Mouse (Mus musculus): ENCODE measurements around the gene Prss34. TPM values are rescaled to one million over a fixed set of nuclear protein-coding genes. Genes with fewer than 3 reads are reported as not detected.

Prss34 gene
- polyA plus RNA-seq, 1 experiment from 2014 or later: not detected

- Histone ChIP-seq H3K9me3 (no peaks in the 10 kb centered on the region), H3K4me3 (peak overlapping the region; percentile 94), H3K4me1 (peaks cover 24% of the 10 kb centered on the region), H3K9ac (peak overlapping the region; percentile 100), H3K27me3 (no peaks in the 10 kb centered on the region), H3K27ac (peak overlapping the region; percentile 98), H3K36me3 (peaks cover 15% of the 10 kb centered on the region), H3K4me2 (replicated peaks) (peak overlapping the region; percentile 42)
- ATAC-seq (ENCODE audit: insufficient number of reproducible peaks, insufficient read depth, low FRiP score, low TSS enrichment): peak; percentile 80
- WGBS: 1% methylated on average over 45 of the region's 45 CpGs
Observed at GRCm38 (mm10) chr17:25273706-25274501, 24.3 kb upstream of the Prss34 start.

- WGBS: 78% methylated on average over 9 of the region's 9 CpGs
- peak within 1 kb of the TSS; percentile 94 for H3K4me3 ChIP-seq
- no peak for ATAC-seq (ENCODE audit: insufficient number of reproducible peaks, insufficient read depth, low FRiP score, low TSS enrichment)
- H3K9ac ChIP-seq: peak within 1 kb of the TSS; percentile 100
- peak within 1 kb of the TSS; percentile 98 for H3K27ac ChIP-seq
- peak within 1 kb of the TSS; percentile 42 for H3K4me2 ChIP-seq (replicated peaks)
- peaks cover 7% of the 10 kb centered on the region for H3K36me3 ChIP-seq
- peaks cover 24% of the 10 kb centered on the region for H3K4me1 ChIP-seq
- H3K27me3 ChIP-seq: no peaks in the 10 kb centered on the region
- H3K9me3 ChIP-seq: no peaks in the 10 kb centered on the region
Observed at GRCm38 (mm10) chr17:25274571-25275346, 23.4 kb upstream of the Prss34 start, which contains the start of gene Ube2i. Ube2i (minus strand) TSS chr17:25274622.

DNA sequence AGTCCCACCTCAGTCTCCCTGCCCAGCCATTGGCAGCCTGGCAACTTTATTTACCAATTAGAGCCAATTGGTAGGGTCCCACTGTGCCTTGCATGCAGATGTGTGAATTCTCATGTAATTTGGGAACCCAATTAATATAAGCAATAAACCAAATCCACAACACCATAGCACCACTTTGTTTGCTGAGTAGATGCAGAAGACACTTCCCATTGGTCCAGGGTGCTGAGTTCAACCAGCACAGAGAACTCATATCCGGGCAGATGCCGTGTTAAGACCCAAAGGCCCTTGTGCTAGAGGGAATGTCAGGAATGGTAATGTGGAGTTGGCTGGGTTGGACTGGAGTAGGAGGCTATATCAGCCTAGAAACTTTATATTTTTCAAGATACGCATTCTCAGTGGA is 22.4 kb upstream of the Prss34 start:
- WGBS: 94% methylated on average over 3 of the region's 3 CpGs
- ATAC-seq (ENCODE audit: insufficient number of reproducible peaks, insufficient read depth, low FRiP score, low TSS enrichment): no peak
- Histone ChIP-seq H3K36me3 (peaks cover 2% of the 10 kb centered on the region; the same call in 1 of the 2 replicates), H3K9me3 (no peaks in the 10 kb centered on the region), H3K4me2 (replicated peaks) (no peak overlapping the region), H3K9ac (no peak overlapping the region), H3K27ac (no peak overlapping the region), H3K4me3 (no peak overlapping the region), H3K4me1 (peaks cover 18% of the 10 kb centered on the region), H3K27me3 (no peaks in the 10 kb centered on the region)

DNA sequence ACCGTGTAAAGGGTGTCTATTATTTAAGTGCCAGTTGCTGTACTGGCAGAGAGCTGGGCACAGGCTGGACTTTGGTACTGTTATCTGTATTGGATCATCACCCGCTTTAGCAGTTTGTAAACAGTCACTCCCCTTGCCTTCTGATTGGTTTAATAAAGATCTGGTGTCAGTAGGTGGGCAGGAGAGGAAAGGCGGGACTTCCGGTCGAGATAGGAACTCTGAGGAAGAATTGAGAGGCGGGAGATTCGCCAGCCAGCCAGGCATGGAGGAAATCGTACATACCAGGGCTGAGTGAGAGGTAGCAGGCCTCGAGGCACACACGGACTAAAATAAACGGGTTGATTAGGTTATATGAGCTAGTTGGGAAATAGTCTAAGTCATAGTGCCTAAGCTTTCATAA is 16.1 kb upstream of the Prss34 start:
- Histone ChIP-seq H3K4me2 (replicated peaks) (no peak overlapping the region), H3K27me3 (no peaks in the 10 kb centered on the region), H3K4me3 (no peak overlapping the region), H3K4me1 (no peaks in the 10 kb centered on the region), H3K36me3 (no peaks in the 10 kb centered on the region), H3K27ac (no peak overlapping the region), H3K9ac (no peak overlapping the region), H3K9me3 (no peaks in the 10 kb centered on the region)
- no peak for ATAC-seq (ENCODE audit: insufficient number of reproducible peaks, insufficient read depth, low FRiP score, low TSS enrichment)
- WGBS: 47% methylated on average over 11 of the region's 11 CpGs

DNA sequence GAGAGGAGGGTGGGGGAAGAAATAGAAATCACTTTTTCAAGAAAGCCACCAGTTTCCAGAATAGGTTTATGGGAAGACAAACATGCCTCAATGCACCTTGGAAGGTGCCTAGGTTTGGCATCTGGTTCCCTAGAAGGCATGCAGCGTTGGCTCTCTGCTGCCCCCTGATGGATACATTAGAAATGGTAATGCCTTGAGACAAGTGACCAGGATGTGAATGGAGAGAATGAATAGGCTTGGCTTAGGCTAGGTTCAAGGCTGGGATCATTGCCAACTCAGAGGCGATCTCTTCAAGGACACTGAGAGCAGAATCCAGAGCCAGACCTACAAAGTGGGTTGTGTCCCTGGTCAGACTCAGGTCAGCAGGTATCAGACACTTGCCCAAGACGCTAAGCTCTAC is 13.2 kb upstream of the Prss34 start:
- 24% methylated on average over 3 of the region's 3 CpGs for WGBS

DNA sequence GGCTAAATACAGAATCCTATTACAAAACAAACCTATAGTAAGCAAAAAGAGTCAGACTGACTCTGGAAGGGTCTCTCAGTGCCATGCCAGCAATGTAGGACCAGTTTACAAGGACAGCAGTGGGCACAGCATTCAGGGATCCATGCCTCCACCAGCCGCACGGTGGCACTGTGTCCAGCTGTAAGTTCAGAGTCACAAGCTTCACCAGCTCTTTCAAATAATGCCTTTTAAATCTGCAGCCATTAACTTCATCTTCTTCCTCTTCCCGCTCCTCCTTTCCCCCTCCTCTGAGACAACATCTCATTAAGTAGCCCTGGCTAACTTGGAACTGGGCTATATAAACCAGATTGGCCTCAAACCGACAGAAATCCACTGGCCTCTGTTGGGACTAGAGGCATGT is 9.4 kb upstream of the Prss34 start:
- WGBS: 22% methylated on average over 4 of the region's 4 CpGs
- Histone ChIP-seq H3K4me1 (no peaks in the 10 kb centered on the region), H3K36me3 (no peaks in the 10 kb centered on the region), H3K27ac (no peak overlapping the region), H3K9ac (no peak overlapping the region), H3K4me3 (no peak overlapping the region), H3K4me2 (replicated peaks) (no peak overlapping the region), H3K27me3 (no peaks in the 10 kb centered on the region), H3K9me3 (no peaks in the 10 kb centered on the region)
- ATAC-seq (ENCODE audit: insufficient number of reproducible peaks, insufficient read depth, low FRiP score, low TSS enrichment): no peak

More for the DNA sequence above, 13.2 kb upstream of the Prss34 start:
- H3K9ac ChIP-seq: no peak overlapping the region
- no peaks in the 10 kb centered on the region for H3K9me3 ChIP-seq
- no peaks in the 10 kb centered on the region for H3K27me3 ChIP-seq
- ATAC-seq (ENCODE audit: insufficient number of reproducible peaks, insufficient read depth, low FRiP score, low TSS enrichment): no peak
- H3K4me3 ChIP-seq: no peak overlapping the region
- no peaks in the 10 kb centered on the region for H3K4me1 ChIP-seq
- H3K4me2 ChIP-seq (replicated peaks): no peak overlapping the region
- H3K36me3 ChIP-seq: no peaks in the 10 kb centered on the region
- H3K27ac ChIP-seq: no peak overlapping the region

DNA sequence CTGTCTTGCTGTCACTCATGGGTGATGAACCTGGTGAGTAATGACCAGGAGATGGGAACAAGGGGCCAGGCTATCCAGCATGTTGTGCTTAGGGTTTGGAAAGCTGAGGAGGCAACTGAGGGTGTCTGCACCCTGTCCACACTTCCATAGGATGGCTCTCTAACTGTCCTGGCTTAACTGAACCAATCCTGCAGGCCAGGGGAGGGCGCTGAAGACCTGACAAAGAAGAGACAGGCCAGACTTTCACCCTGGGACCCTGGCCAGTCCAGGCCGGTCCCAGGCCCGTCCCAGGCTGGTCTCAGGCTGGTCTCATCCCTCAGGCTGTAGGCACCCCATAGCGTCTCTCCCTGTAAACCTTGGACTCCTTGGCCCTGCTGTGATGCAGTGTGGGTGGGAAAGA is 7.8 kb upstream of the Prss34 start:
- Histone ChIP-seq H3K4me1 (no peaks in the 10 kb centered on the region), H3K9ac (no peak overlapping the region), H3K9me3 (no peaks in the 10 kb centered on the region), H3K27ac (no peak overlapping the region), H3K4me3 (no peak overlapping the region), H3K36me3 (no peaks in the 10 kb centered on the region), H3K27me3 (no peaks in the 10 kb centered on the region), H3K4me2 (replicated peaks) (no peak overlapping the region)
- WGBS: 27% methylated on average over 4 of the region's 4 CpGs
- no peak for ATAC-seq (ENCODE audit: insufficient number of reproducible peaks, insufficient read depth, low FRiP score, low TSS enrichment)

GRCm38 (mm10) chr17:25293495-25293894 is 4.7 kb upstream of the Prss34 start:
- no peaks in the 10 kb centered on the region for H3K27me3 ChIP-seq
- no peaks in the 10 kb centered on the region for H3K9me3 ChIP-seq
- H3K4me2 ChIP-seq (replicated peaks): no peak overlapping the region
- 82% methylated on average over 5 of the region's 5 CpGs for WGBS
- H3K9ac ChIP-seq: no peak overlapping the region
- ATAC-seq (ENCODE audit: insufficient number of reproducible peaks, insufficient read depth, low FRiP score, low TSS enrichment): no peak
- no peaks in the 10 kb centered on the region for H3K36me3 ChIP-seq
- H3K4me3 ChIP-seq: no peak overlapping the region
- no peaks in the 10 kb centered on the region for H3K4me1 ChIP-seq
- H3K27ac ChIP-seq: no peak overlapping the region

DNA sequence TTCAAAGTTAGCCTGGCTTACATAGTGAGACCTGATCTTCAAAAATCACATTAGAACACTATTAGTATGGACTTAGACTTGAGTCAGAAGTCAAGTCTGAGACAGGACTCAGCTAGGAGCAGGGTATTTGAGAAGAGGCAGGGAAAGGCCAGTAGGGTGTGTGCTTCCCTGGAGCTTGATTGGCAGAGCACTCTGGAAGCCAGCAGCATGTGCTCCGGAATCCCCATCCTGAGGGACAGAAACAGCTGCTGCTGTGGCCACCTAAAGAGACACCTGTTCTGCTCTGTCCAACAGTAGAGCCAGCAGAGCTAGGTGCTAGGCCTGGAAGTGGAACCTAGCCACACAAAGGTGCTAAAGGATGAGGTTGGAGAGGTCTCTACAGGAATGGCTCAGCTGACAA is 4.1 kb upstream of the Prss34 start:
- H3K9me3 ChIP-seq: no peaks in the 10 kb centered on the region
- no peak overlapping the region for H3K4me2 ChIP-seq (replicated peaks)
- no peaks in the 10 kb centered on the region for H3K36me3 ChIP-seq
- no peak overlapping the region for H3K9ac ChIP-seq
- no peak for ATAC-seq (ENCODE audit: insufficient number of reproducible peaks, insufficient read depth, low FRiP score, low TSS enrichment)
- H3K4me1 ChIP-seq: no peaks in the 10 kb centered on the region
- 66% methylated on average over 1 of the region's 1 CpGs for WGBS
- H3K27me3 ChIP-seq: no peaks in the 10 kb centered on the region
- no peak overlapping the region for H3K27ac ChIP-seq
- no peak overlapping the region for H3K4me3 ChIP-seq

- Histone ChIP-seq H3K4me3 (no peak within 1 kb of the TSS), H3K9ac (no peak within 1 kb of the TSS)
- WGBS: 79% methylated on average over 4 of the region's 4 CpGs
Observed at GRCm38 (mm10) chr17:25308346-25308745, 10.2 kb downstream of the Prss34 start, which contains the start of gene Prss28. Prss28 (plus strand) TSS chr17:25308646.

DNA sequence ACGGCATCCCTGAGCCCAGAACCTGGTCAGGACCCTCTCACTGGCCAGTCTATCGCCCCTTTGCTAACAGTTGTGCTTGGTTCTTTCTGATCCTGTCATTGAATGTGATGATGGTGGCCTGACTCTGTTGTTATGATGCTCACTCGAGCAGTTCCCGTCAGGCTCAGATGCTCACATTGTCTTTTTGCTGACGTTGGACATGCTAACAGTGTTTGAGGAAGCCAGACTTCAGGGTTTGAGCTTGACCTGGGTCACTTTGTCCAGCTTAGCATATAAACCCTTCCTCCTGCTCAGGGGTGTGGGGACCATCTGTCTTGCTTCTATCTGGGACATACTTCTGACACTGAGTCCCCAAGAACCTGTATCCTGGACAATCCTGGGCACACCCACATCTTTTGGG is 20.2 kb downstream of the Prss34 start, which contains the start of gene Prss29:
Gene Prss29, plus strand, starts transcription at position 301 of the 400 bp plus-strand sequence.
- WGBS: 81% methylated on average over 5 of the region's 5 CpGs
- Histone ChIP-seq H3K27me3 (no peaks in the 10 kb centered on the region), H3K4me1 (no peaks in the 10 kb centered on the region), H3K4me3 (no peak within 1 kb of the TSS), H3K36me3 (no peaks in the 10 kb centered on the region), H3K9me3 (no peaks in the 10 kb centered on the region), H3K9ac (no peak within 1 kb of the TSS), H3K4me2 (replicated peaks) (no peak within 1 kb of the TSS), H3K27ac (no peak within 1 kb of the TSS)
- ATAC-seq (ENCODE audit: insufficient number of reproducible peaks, insufficient read depth, low FRiP score, low TSS enrichment): no peak

More at GRCm38 (mm10) chr17:25308346-25308745, 10.2 kb downstream of the Prss34 start, which contains the start of gene Prss28:
- Histone ChIP-seq H3K9me3 (no peaks in the 10 kb centered on the region), H3K36me3 (no peaks in the 10 kb centered on the region), H3K4me2 (replicated peaks) (no peak within 1 kb of the TSS), H3K27ac (no peak within 1 kb of the TSS), H3K27me3 (no peaks in the 10 kb centered on the region), H3K4me1 (no peaks in the 10 kb centered on the region)
- ATAC-seq (ENCODE audit: insufficient number of reproducible peaks, insufficient read depth, low FRiP score, low TSS enrichment): no peak

DNA sequence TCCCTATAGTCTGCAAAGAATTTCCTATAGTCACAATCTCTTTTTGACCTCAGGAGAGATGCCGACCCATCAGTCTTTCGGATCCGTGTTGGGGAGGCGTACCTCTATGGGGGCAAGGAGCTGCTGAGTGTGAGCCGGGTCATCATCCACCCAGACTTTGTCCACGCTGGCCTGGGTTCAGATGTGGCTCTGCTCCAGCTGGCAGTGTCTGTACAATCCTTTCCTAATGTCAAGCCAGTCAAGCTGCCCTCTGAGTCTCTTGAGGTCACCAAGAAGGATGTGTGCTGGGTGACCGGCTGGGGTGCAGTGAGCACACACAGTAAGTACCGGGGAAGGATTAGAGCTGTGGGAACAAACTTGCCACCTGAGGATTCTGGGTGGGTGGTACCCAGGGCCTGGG is 22.6 kb downstream of the Prss34 start:
- no peak for ATAC-seq (ENCODE audit: insufficient number of reproducible peaks, insufficient read depth, low FRiP score, low TSS enrichment)
- Histone ChIP-seq H3K27me3 (no peaks in the 10 kb centered on the region), H3K4me1 (no peaks in the 10 kb centered on the region), H3K9me3 (no peaks in the 10 kb centered on the region), H3K4me3 (no peak overlapping the region), H3K9ac (no peak overlapping the region), H3K4me2 (replicated peaks) (no peak overlapping the region), H3K36me3 (no peaks in the 10 kb centered on the region), H3K27ac (no peak overlapping the region)
- WGBS: 90% methylated on average over 8 of the region's 8 CpGs
